ENCODE assay signal across 8 mouse cellular contexts in genomic region chr11:97987551-97988526, GRCm38 (mm10). TPM values are rescaled to one million over a fixed set of nuclear protein-coding genes. Genes with fewer than 3 reads are reported as not detected.
DNase-seq lines count a peak whose midpoint lies in the region; ATAC-seq and TF ChIP-seq lines count a peak whose summit lies in the region.

No protein-coding gene starts in this region.

- peak overlapping the region; percentile 91 for H3K4me2 ChIP-seq in embryonic facial prominence, embryonic 14.5 days (ENCODE audit: low read depth, low read length)
- H3K4me2 ChIP-seq in limb, embryonic 14.5 days (replicated peaks; ENCODE audit: low read depth, low read length, severe bottlenecking), result peak overlapping the region; percentile 57
- H3K4me2 ChIP-seq in midbrain, postnatal 0 days (ENCODE audit: low read depth, low read length, poor library complexity, severe bottlenecking), result peak overlapping the region; percentile 66

- peak overlapping the region; percentile 90 for H3K27ac ChIP-seq in embryonic facial prominence, embryonic 14.5 days (replicated peaks; ENCODE audit: low read depth, low read length)
- H3K27ac ChIP-seq in limb, embryonic 14.5 days (replicated peaks; ENCODE audit: low read depth, low read length), result peak overlapping the region; percentile 59
- H3K27ac ChIP-seq in midbrain, postnatal 0 days (ENCODE audit: low read depth, low read length), result peak overlapping the region; percentile 77

- H3K4me3 ChIP-seq in embryonic facial prominence, embryonic 14.5 days (ENCODE audit: low read depth, low read length), result peak overlapping the region; percentile 94
- H3K4me3 ChIP-seq in limb, embryonic 14.5 days (replicated peaks; ENCODE audit: low read length), result peak overlapping the region; percentile 86
- peak overlapping the region; percentile 72 for H3K4me3 ChIP-seq in midbrain, postnatal 0 days (ENCODE audit: low read depth, low read length)

- H3K9me3 ChIP-seq in embryonic facial prominence, embryonic 14.5 days (ENCODE audit: control insufficient read depth, low read length), result no peaks in the 10 kb centered on the region
- H3K9me3 ChIP-seq in limb, embryonic 14.5 days (ENCODE audit: control insufficient read depth, low read length), result no peaks in the 10 kb centered on the region
- no peaks in the 10 kb centered on the region for H3K9me3 ChIP-seq in midbrain, postnatal 0 days (ENCODE audit: low read length)

- under 1% methylated on average over 42 of the region's 42 CpGs for WGBS in embryonic facial prominence, embryonic 14.5 days
- WGBS in limb, embryonic 14.5 days, result under 1% methylated on average over 42 of the region's 42 CpGs
- WGBS in midbrain, postnatal 0 days, result under 1% methylated on average over 42 of the region's 42 CpGs

- no peak for TF ChIP-seq POLR2A in limb, embryonic 14.5 days (IDR thresholded peaks at IDR 0.05; ENCODE audit: borderline replicate concordance, extremely low read depth, insufficient read depth, insufficient read length)

- peak overlapping the region; percentile 81 for H3K9ac ChIP-seq in embryonic facial prominence, embryonic 14.5 days (ENCODE audit: low read depth, low read length)
- peak overlapping the region; percentile 55 for H3K9ac ChIP-seq in limb, embryonic 14.5 days (ENCODE audit: low read depth, low read length, severe bottlenecking)
- peak overlapping the region; percentile 67 for H3K9ac ChIP-seq in midbrain, postnatal 0 days (replicated peaks; ENCODE audit: low read length, poor library complexity, severe bottlenecking)

- TF ChIP-seq CTCF in midbrain, postnatal 0 days (IDR thresholded peaks at IDR 0.05), result peak; percentile 94

- ATAC-seq in embryonic facial prominence, embryonic 14.5 days (ENCODE audit: low read depth), result peak; percentile 83
- ATAC-seq in limb, embryonic 14.5 days (ENCODE audit: low FRiP score, low read depth), result peak; percentile 84
- ATAC-seq in midbrain, postnatal 0 days (ENCODE audit: low FRiP score), result peak; percentile 86

- 0 out of 2 replicates have a peak, but pooled peaks cover 3% of the 10 kb centered on the region for H3K4me1 ChIP-seq in embryonic facial prominence, embryonic 14.5 days (ENCODE audit: control insufficient read depth, insufficient read depth, low read length)
- 0 out of 2 replicates have a peak, but pooled peaks cover 4% of the 10 kb centered on the region for H3K4me1 ChIP-seq in limb, embryonic 14.5 days (ENCODE audit: control insufficient read depth, insufficient read depth, low read length)
- 0 out of 2 replicates have a peak, but pooled peaks cover 5% of the 10 kb centered on the region for H3K4me1 ChIP-seq in midbrain, postnatal 0 days (ENCODE audit: insufficient read depth, low read length)

- peak; percentile 98 for DNase-seq in 3T3-L1 (ENCODE audit: low read depth, low spot score)
- peak; percentile 89 to 90 for DNase-seq in adrenal gland, postnatal 4 days (ENCODE audit: low spot score in 2 of 2)
- peak; percentile 98 for DNase-seq in embryonic facial prominence, embryonic 14.5 days (ENCODE audit: low spot score)
- peak; percentile 97 for DNase-seq in heart, adult 8-10 months (ENCODE audit: low spot score)
- peak; percentile 98 for DNase-seq in kidney, adult 9 months
- DNase-seq in limb, embryonic 14.5 days (ENCODE audit: low spot score), result peak; percentile 94
- DNase-seq in midbrain, postnatal 0 days (ENCODE audit: low spot score), result peak; percentile 97
- DNase-seq in spleen, postnatal 14 days (ENCODE audit: low spot score in 2 of 2), result peak; percentile 90 to 94

- no peaks in the 10 kb centered on the region for H3K36me3 ChIP-seq in embryonic facial prominence, embryonic 14.5 days (ENCODE audit: control insufficient read depth, insufficient read depth, low read length)
- H3K36me3 ChIP-seq in limb, embryonic 14.5 days (ENCODE audit: control insufficient read depth, insufficient read depth, low read length), result no peaks in the 10 kb centered on the region
- H3K36me3 ChIP-seq in midbrain, postnatal 0 days (ENCODE audit: insufficient read depth, low read length), result no peaks in the 10 kb centered on the region

- peaks cover 23% of the 10 kb centered on the region for H3K27me3 ChIP-seq in embryonic facial prominence, embryonic 14.5 days (replicated peaks; ENCODE audit: control insufficient read depth, insufficient read depth, low read length)
- H3K27me3 ChIP-seq in limb, embryonic 14.5 days (ENCODE audit: control insufficient read depth, insufficient read depth, low read length), result peaks cover 26% of the 10 kb centered on the region
- peaks cover 8% of the 10 kb centered on the region for H3K27me3 ChIP-seq in midbrain, postnatal 0 days (ENCODE audit: insufficient read depth, low read length)

RNA-seq across cellular contexts. Expression of gene Plxdc1, which starts 1.6 kb away (rescaled TPM):
- 10 to 100 TPM; 12.5 to 13.3 TPM for total RNA-seq in adrenal gland, postnatal 4 days (2021)
- 1.6 and 2.0 TPM in 2 replicates for polyA plus RNA-seq in embryonic facial prominence, embryonic 14.5 days (2014; fragmentation: Nextera tagmentation; extraction: Ambion mirVana)
- total RNA-seq in heart, adult 8-10 months (2022), result 1 to 10 TPM; 2.7 to 4.5 (median 3.4) TPM
- 1.0 and 1.1 TPM in 2 replicates for polyA plus RNA-seq in limb, embryonic 14.5 days (2012; rRNA removed)
- polyA plus RNA-seq in limb, embryonic 14.5 days (2014; fragmentation: Nextera tagmentation; extraction: Ambion mirVana), result 1.1 and 1.7 TPM in 2 replicates
- total RNA-seq in midbrain, postnatal 0 days (2014; rRNA removed), result 2.4 and 3.1 TPM in 2 replicates
- polyA plus RNA-seq in midbrain, postnatal 0 days (2015; fragmentation: Nextera tagmentation; extraction: Ambion mirVana), result 4.9 and 5.6 TPM in 2 replicates

RNA-seq across cellular contexts. Expression of gene Arl5c, which starts 8.1 kb away (rescaled TPM):
- total RNA-seq in adrenal gland, postnatal 4 days (2021), result 1 to 10 TPM; 1.6 to 1.9 TPM
- polyA plus RNA-seq in embryonic facial prominence, embryonic 14.5 days (2014; fragmentation: Nextera tagmentation; extraction: Ambion mirVana), result 6.1 and 7.0 TPM in 2 replicates
- under 1 TPM; 0.22 to 0.87 (median 0.45) TPM for total RNA-seq in heart, adult 8-10 months (2022)
- 2.4 and 2.7 TPM in 2 replicates for polyA plus RNA-seq in limb, embryonic 14.5 days (2012; rRNA removed)
- polyA plus RNA-seq in limb, embryonic 14.5 days (2014; fragmentation: Nextera tagmentation; extraction: Ambion mirVana), result 6.1 and 7.4 TPM in 2 replicates
- total RNA-seq in midbrain, postnatal 0 days (2014; rRNA removed), result 1.1 and 2.9 TPM in 2 replicates
- 2.9 and 4.5 TPM in 2 replicates for polyA plus RNA-seq in midbrain, postnatal 0 days (2015; fragmentation: Nextera tagmentation; extraction: Ambion mirVana)

RNA-seq across cellular contexts. Expression of gene Cacnb1, which starts 35.0 kb away (rescaled TPM):
- 10 to 100 TPM; 18.8 TPM for total RNA-seq in adrenal gland, postnatal 4 days (2021)
- 25.1 and 30.4 TPM in 2 replicates for polyA plus RNA-seq in embryonic facial prominence, embryonic 14.5 days (2014; fragmentation: Nextera tagmentation; extraction: Ambion mirVana)
- 1 to 10 TPM; 6.2 to 8.5 (median 6.5) TPM for total RNA-seq in heart, adult 8-10 months (2022)
- 51.4 and 54.1 TPM in 2 replicates for polyA plus RNA-seq in limb, embryonic 14.5 days (2012; rRNA removed)
- polyA plus RNA-seq in limb, embryonic 14.5 days (2014; fragmentation: Nextera tagmentation; extraction: Ambion mirVana), result 20.9 and 21.5 TPM in 2 replicates
- total RNA-seq in midbrain, postnatal 0 days (2014; rRNA removed), result 89.1 and 96.4 TPM in 2 replicates
- 61.1 and 63.2 TPM in 2 replicates for polyA plus RNA-seq in midbrain, postnatal 0 days (2015; fragmentation: Nextera tagmentation; extraction: Ambion mirVana)

RNA-seq across cellular contexts. Expression of gene Rpl19, which starts 38.7 kb away (rescaled TPM):
- 1,000 to 10,000 TPM; 1,362 to 1,367 TPM for total RNA-seq in adrenal gland, postnatal 4 days (2021)
- polyA plus RNA-seq in embryonic facial prominence, embryonic 14.5 days (2014; fragmentation: Nextera tagmentation; extraction: Ambion mirVana), result 1,126 and 1,148 TPM in 2 replicates
- 100 to 1,000 TPM; 503 to 616 (median 589) TPM for total RNA-seq in heart, adult 8-10 months (2022)
- polyA plus RNA-seq in limb, embryonic 14.5 days (2012; rRNA removed), result 1,201 and 1,869 TPM in 2 replicates
- 1,151 and 1,199 TPM in 2 replicates for polyA plus RNA-seq in limb, embryonic 14.5 days (2014; fragmentation: Nextera tagmentation; extraction: Ambion mirVana)
- 597 and 686 TPM in 2 replicates for total RNA-seq in midbrain, postnatal 0 days (2014; rRNA removed)
- polyA plus RNA-seq in midbrain, postnatal 0 days (2015; fragmentation: Nextera tagmentation; extraction: Ambion mirVana), result 591 and 620 TPM in 2 replicates

Comparison
In these comparisons a context has a peak if more than half of its experiments do, and no peak if none do; other contexts are left out.
1. Peak in every context shown above with its lines: DNase-seq, ATAC-seq, H3K4me3 ChIP-seq and H3K27ac ChIP-seq.